Mouse (Mus musculus): ENCODE measurements at regions not wholly inside any gene's neighbourhood (a gene's known extent, or its start where the extent isn't known, plus 50 kb on each side); places are given as distances from the start of the nearest gene placed in this dataset.

DNA sequence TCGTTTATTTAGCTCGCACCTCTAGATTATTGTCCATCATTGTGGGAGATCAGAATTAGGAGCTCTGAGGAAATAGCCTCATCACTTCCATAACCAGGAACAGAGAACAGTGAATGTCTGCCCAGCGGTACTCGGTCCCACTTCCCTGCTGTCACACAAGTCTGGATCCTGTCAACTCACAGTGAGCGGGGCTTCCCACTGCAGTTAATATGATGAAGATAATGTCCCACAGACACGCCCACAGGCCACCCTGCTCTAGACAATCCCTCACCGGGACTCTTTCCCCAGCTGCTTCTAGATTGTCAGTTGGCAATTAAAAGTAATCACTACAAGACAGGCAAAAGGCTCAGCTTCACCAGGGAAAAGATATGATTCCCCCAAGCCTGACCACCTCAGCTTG lies 124.2 kb upstream of the Plekha5 start:
- peak; percentile 22 for DNase-seq

- peak; percentile 44 for DNase-seq
Measured at GRCm38 (mm10) chr6:140297969-140298554, 125.8 kb upstream of the Plekha5 start.

GRCm38 (mm10) chr6:140297561-140297960 lies 126.3 kb upstream of the Plekha5 start:
- no peak for DNase-seq

DNA sequence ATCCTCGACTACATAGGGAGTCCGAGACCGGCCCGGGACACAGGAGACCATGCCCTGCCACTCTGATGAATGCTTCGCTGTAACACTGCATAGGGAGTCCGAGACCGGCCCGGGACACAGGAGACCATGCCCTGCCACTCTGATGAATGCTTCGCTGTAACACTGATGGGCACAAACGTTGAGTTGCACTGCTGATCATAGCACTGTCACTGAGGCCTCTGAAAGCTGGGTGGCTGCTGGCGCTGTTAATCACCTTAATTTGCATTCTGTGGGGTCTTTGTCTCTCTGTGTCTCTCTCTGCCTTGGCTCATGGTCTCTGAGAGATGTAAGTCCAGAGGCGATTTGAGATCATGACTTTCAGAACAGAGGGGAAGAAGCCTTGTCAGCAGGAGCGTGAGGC lies 133.7 kb upstream of the Plekha5 start:
- no peak for DNase-seq

DNA sequence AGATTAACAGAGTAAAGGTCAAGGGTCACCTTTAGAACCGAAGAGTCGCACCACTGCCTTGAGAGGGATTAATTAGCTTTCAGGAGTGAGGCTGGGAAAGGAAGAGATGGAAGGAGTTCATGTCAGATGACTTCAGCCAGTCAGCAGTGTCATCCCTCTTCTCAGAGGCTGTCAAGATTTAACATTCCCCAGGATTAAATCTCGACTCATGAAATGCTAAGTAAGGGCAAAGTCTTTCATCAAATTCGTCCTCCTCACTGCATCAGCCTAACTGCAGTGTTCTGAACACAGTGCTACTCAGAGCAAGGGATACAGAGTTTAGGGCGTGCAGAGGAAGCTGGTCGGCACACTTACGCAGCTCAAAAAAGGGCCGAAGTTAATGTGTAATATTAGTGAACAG lies 135.1 kb upstream of the Plekha5 start:
- no peak for DNase-seq

- no peak for DNase-seq
Measured at GRCm38 (mm10) chr6:140282285-140282577, 141.6 kb upstream of the Plekha5 start.

DNA sequence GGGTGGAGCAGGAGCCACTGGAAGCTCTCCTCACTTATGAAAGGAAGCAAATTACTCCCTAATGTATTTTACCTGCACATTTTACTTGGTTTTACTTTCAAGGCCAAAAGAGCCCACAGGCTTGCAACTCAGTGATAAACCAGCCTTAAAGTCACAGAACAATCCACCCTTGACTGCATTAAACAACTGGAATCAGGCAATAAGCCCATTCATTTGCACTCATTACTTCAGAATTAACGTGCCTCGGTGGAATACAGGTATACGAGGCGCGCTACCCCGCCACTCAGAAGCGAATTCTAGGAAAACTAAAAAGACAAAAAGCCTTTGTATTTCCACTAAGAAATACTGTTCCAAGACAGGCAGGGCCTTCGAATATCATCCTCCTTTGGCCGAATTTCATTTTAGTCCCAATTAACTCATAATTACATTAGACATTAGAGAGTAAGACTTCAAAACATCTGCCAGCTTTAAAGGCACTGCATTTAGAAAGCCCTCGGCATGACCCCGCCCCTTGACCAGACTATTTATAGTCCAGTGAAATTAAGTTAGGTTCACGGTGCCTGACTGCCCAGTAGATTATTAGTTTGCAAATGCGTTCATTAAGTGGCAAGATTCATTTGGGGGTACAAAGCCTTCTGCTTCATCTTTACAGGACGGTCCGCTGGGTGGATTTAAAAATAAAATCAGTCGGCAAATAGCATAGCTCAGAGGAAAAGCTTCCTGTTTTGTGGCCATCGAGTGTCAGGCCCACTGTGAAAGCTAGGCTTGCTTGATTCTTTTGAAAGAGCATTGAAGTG lies 142.2 kb upstream of the Plekha5 start:
- no peak for DNase-seq

- no peak for DNase-seq
Measured at GRCm38 (mm10) chr6:140280817-140281475, 142.9 kb upstream of the Plekha5 start.

GRCm38 (mm10) chr6:140279736-140280370 lies 144.0 kb upstream of the Plekha5 start:
- DNase-seq = no peak

DNA sequence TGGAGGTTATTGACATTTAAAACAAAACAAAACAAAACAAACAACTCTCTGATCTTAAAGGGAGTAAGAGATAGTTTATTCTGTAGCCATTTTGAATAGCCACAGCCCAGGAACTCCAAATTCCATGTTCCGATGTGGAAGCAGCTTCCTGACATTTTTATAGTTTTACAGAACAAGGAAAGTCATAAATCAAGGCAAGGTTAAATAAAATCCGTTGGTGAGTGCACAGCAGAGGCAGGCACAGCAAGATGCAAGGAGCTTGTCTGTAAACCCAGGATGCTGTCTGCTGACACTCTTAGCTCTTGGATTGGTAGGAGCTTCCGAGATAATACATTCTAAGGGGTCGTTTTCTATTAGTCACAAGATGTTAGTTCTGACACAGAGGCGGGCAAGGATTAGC lies 145.1 kb upstream of the Plekha5 start:
- no peak for DNase-seq

DNA sequence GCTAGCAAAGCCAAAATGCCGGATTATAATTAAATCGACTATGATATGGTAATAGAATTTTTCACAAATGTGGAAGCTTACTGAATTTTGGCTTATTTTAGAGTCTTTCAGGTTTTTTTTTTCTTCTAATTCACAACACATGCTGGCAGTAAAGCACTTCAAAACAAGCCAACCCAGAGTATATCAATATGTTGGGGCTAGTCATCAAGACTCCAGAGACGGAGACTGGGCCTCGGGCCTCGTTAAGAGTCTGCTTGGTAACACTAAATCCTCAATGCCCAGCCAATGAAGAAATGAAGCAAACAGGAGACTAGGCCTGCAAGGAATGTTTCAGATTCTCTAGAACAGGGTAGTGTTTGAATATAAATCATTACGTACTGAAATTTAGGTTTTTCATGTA lies 153.3 kb upstream of the Plekha5 start:
- no peak for DNase-seq

DNA sequence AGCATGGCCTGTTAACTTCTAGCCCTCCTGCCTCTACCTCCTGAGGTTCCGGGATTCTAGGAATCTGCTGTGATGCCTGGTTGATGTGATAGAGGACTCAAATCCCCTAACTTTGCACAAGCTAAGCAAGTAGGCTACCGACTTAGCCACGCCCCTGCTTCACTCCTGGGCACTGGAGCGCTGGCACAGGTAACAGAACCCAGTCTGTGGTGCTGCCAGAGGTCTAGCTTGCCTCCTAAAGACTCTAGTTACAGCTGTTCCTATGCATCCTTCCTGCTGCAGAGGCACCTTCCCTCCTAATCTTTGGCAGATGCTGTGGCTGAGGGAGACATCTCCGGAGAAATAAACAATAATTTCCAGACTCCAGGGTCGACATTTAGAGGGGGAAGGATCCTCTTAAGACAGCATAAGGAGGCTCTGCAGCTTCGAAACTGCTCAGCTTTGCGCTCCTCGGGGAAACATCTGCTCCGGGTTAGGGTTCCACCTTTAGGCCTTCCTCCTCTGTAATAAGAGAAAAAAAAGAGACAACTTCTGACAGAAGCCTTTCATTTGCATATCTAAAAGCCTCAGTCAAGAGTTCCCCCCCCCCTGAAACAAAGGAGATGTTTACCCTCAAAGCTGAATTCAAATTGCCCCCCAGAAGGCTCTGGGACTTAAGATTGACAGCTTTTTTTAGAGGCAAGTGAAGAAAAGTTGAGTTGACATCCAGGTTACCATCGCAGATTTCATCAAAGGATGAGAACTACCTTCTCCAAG lies 155.4 kb upstream of the Plekha5 start:
- DNase-seq = no peak

DNA sequence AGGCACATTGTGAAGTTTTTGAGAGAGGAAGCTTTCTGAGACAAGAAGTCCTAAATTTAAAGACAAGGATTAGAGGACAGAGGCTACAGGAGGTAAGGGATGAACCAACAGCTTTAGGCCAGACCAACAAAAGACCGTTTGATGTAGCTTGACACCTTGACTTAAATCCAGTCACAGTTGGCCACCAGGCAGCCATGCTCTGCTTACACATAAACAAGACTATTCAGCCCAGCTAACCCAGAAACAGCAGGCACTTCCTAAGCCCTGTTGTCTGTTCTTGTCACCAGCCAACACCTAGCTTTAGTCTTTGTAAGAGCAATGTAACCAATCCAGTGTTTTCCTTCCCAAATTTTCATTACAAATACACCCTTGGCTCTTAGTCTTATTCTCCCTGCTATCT lies 159.9 kb upstream of the Plekha5 start:
- DNase-seq = no peak

GRCm38 (mm10) chr6:140261813-140262212 lies 162.0 kb upstream of the Plekha5 start:
- DNase-seq = no peak

GRCm38 (mm10) chr6:140258761-140259160 lies 165.1 kb upstream of the Plekha5 start:
- DNase-seq = no peak

- DNase-seq = no peak
Measured at GRCm38 (mm10) chr6:140258101-140258500, 165.8 kb upstream of the Plekha5 start.

DNA sequence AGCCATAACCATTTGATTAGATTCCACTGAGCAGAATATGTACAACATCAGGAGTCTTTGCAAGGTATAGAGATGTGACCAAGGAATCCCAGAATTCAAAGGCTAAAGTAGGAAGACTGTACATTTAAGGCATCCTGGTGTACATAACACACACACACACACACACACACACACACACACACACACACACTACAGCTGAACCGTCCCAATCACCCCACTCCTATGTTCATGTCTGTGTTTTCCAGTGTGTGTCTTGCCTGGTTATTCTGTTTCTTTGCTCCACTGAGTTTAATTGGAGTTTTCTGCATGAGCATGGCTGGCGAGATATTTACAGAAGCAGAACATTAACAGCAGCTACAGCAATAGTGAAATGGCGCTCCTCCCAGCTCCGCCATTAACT lies 172.3 kb upstream of the Plekha5 start:
- DNase-seq = no peak

GRCm38 (mm10) chr6:140243411-140244151 lies 180.3 kb upstream of the Plekha5 start:
- no peak for DNase-seq

DNA sequence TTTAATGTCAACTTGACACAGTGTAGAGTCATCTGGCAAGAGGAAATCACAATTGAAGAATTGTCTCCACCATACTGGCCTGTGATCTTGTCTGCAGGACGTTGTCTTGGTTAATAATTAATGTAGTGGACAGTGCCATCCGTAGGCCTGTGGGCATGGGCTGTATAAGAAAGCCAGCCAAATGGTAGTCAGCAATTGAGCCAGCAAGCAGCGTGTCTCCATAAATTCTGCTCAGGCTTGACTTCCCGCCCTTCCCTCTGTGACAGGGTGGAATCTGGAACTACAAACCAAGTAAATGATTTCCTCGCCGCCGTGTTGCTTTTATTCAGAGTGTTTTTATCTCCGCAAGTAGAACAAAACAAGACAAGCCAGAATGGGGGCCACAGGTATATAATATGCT lies 184.5 kb upstream of the Plekha5 start:
- no peak for DNase-seq

GRCm38 (mm10) chr6:140231537-140231936 lies 190.3 kb upstream of the Plcz1 start:
- DNase-seq = no peak

GRCm38 (mm10) chr6:140229295-140229694 lies 188.0 kb upstream of the Plcz1 start:
- DNase-seq = peak; percentile 71

DNA sequence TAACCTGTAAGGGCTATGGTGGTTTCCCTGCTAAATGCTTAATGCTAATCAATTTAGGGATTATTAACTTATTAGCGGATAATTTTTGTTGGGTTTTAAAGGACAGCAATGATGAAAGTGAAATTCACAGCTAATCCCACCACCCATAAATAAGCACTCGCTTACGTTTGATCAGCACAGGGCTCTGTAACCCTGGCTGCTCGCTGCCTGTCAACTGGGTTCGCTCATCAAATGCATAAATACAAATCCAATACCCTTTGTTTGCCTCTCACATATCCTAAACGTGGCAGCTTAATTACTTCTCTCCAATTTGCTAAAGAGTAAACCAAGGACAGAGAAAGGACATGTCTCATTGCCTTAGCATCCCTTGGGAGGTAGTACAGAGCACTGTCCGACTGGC lies 187.5 kb upstream of the Plcz1 start:
- no peak for DNase-seq

Data from lung, postnatal 36 days (tissue).